Mouse (Mus musculus): Measurements from ENCODE around the gene Tax1bp3. TPM values are rescaled to one million over a fixed set of nuclear protein-coding genes. Genes with fewer than 3 reads are reported as not detected.

Gene Tax1bp3
- total RNA-seq, 4 experiments from 2014 or later: 7.9 to 13.1 (median 10.5) TPM

- DNase-seq (ENCODE audit: low spot score in 2 of 2): no peak
Observed at GRCm38 (mm10) chr11:73175612-73176011, 1.3 kb upstream of the Tax1bp3 start.

GRCm38 (mm10) chr11:73176186-73176585 is 697 bp upstream of the Tax1bp3 start:
- DNase-seq (ENCODE audit: low spot score in 2 of 2): no peak

- DNase-seq (ENCODE audit: low spot score in 2 of 2): no peak
Observed at GRCm38 (mm10) chr11:73177509-73177875, 609 bp downstream of the Tax1bp3 start.

GRCm38 (mm10) chr11:73177895-73178294 is 1.0 kb downstream of the Tax1bp3 start:
- no peak for DNase-seq (ENCODE audit: low spot score in 2 of 2)

DNA sequence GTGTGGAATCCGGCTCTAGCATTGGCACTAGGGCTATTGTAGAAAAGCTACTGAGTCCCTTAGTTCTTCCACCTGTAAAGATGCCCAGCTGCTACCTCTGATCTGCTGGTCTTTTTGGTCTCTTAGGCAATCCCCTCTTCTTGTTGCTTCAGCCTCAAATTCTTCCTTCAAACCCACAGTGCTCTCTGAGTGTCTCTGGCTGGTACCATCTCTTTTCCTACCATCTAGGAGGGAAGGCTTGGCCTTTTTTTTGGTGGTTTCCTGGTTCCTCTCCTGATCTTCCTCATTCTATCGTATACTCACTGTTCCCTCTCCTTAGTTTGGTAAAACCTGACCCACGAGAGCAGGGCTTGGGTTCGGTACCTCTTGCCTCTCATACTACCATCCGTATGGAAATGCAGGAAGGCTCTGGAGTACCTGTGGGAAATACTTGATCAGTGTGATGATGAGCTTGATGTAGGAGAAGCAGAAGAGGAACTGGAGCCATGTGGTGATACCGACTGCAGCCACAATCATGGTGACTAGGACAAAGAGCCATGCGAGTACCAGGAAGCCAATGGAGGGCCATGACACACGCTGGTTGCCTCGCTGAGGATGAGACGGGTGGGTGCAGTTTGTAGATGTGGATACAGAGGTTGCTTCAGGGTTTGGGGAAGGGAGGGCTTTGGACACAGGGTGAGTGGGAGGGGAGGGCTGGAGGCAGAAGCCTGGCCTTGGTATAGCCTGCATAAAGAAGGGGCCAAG is 9.2 kb downstream of the Tax1bp3 start:
- no peak for DNase-seq (ENCODE audit: low spot score in 2 of 2)

GRCm38 (mm10) chr11:73187231-73187630 is 10.3 kb downstream of the Tax1bp3 start:
- no peak for DNase-seq (ENCODE audit: low spot score in 2 of 2)

- DNase-seq (ENCODE audit: low spot score in 2 of 2): no peak
Observed at GRCm38 (mm10) chr11:73193047-73193446, 16.2 kb downstream of the Tax1bp3 start.

DNA sequence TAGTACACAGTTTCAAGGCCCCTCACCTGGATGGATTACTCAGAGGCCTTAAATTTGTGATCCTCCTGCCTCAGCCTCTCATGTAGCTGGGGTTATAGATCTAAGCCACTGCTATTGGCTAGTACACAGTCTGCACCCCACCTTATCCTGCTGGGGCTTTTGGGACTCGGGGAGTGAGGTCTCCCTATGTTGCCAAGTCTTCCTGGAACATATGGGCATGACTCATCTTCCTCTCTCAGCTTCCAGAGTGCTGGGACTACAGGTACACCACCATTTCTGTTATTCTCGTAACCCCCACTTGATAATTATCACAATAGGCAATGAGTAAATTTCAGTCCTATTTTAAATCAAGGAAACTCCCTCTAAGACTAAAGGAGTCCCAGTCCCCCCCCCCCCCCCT is 17.6 kb downstream of the Tax1bp3 start:
- no peak for DNase-seq (ENCODE audit: low spot score in 2 of 2)

GRCm38 (mm10) chr11:73198190-73198589 is 21.3 kb downstream of the Tax1bp3 start:
- no peak for DNase-seq (ENCODE audit: low spot score in 2 of 2)

GRCm38 (mm10) chr11:73198603-73199229 is 21.8 kb downstream of the Tax1bp3 start, which contains the start of gene Ctns:
Ctns (minus strand) TSS chr11:73199042.
- DNase-seq (ENCODE audit: low spot score in 2 of 2): peak; percentile 87 to 89

- peak; percentile 95 to 96 for DNase-seq (ENCODE audit: low spot score in 2 of 2)
Observed at GRCm38 (mm10) chr11:73199230-73199712, 22.4 kb downstream of the Tax1bp3 start, which contains the start of gene Shpk. Shpk (plus strand) TSS chr11:73199460.

- no peak for DNase-seq (ENCODE audit: low spot score in 2 of 2)
Observed at GRCm38 (mm10) chr11:73199879-73200278, 23.0 kb downstream of the Tax1bp3 start.

DNA sequence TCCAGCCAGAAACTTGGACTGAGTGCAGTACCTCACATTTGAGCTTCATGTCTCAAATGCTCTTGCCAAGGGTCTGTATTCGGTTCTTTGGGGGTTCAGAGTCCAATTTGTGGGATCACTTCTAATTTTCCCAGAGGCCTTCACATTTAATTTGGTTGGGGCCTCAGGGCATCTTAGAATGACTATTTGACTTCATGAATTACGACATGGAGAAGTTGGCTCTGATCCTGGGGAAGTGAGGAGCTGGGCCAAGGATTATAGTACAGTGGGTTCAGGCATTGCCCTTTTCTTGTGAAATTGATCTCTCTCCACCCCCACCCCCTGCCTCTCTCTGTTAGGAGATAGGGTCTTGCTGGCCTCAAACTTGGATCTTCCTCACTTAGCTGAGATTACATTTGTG is 24.1 kb downstream of the Tax1bp3 start:
- no peak for DNase-seq (ENCODE audit: low spot score in 2 of 2)

- DNase-seq (ENCODE audit: low spot score in 2 of 2): no peak
Observed at GRCm38 (mm10) chr11:73201597-73201996, 24.7 kb downstream of the Tax1bp3 start.

- no peak for DNase-seq (ENCODE audit: low spot score in 2 of 2)
Observed at GRCm38 (mm10) chr11:73203895-73204294, 27.0 kb downstream of the Tax1bp3 start.

GRCm38 (mm10) chr11:73205194-73205593 is 28.3 kb downstream of the Tax1bp3 start:
- no peak for DNase-seq (ENCODE audit: low spot score in 2 of 2)

- DNase-seq (ENCODE audit: low spot score in 2 of 2): no peak
Observed at GRCm38 (mm10) chr11:73207621-73208020, 30.7 kb downstream of the Tax1bp3 start.

DNA sequence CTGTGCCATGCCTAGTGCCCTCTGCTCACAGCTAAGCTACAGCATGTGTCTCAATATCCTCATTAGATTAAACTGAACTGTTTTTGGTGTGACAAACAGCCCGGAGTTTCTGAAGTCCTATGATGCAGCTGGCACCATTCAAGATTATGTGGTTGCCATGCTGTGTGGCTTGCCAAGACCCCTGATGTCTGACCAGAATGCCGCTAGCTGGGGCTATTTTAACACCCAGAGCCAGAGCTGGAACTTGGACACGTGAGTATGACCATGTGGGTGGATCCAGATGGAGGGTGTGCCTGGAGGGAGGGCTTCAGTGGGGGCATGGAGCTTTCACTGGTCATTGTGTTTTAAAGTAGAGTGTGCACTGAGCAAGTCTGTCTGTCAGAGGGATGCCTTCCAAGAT is 37.1 kb downstream of the Tax1bp3 start:
- no peak for DNase-seq (ENCODE audit: low spot score in 2 of 2)

- DNase-seq (ENCODE audit: low spot score in 2 of 2): no peak
Observed at GRCm38 (mm10) chr11:73219671-73220070, 42.8 kb downstream of the Tax1bp3 start.

- no peak for DNase-seq (ENCODE audit: low spot score in 2 of 2)
Observed at GRCm38 (mm10) chr11:73220651-73221050, 43.8 kb downstream of the Tax1bp3 start.

GRCm38 (mm10) chr11:73222846-73223245 is 46.0 kb downstream of the Tax1bp3 start:
- DNase-seq (ENCODE audit: low spot score in 2 of 2): no peak

DNA sequence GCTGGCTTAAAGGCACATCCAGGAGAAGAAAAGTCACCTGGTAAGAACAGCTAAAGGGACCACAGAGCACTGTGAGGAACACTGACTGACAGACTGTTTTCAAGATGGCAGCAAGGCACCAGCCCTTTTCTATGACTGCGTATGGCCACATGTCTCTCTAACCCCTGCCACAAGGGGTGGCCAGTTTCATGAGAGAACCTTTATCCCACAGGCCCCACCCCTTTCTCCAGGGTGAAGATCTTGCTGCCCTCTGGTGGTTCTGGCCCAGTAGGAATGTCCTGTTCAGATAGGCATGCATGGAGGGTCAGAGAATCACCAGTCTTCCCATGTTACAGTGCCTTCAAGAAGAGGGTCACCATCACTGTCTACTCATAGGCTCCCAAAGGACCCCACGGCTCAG is 47.1 kb downstream of the Tax1bp3 start:
- no peak for DNase-seq (ENCODE audit: low spot score in 2 of 2)

DNA sequence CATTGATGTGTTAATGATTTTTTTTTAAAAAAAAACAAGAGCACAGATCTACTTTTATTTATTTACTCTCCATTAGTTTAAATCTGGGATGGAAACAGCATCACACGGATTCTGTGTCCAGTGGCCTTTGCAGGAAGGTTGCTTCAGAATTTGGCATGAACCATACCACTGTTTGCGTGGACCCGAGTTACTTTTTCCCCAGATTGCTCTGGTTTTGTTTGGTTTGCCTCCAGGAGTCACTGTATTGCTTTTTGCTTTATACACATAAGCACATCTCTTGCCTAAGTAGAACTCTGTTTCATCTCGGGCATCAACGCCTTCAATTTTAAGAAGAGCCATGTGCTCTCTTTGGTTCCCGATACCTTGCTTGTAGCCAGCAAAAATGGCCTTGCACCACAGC is 49.0 kb downstream of the Tax1bp3 start:
- DNase-seq (ENCODE audit: low spot score in 2 of 2): no peak

Measured in layer of hippocampus, adult 8-10 months (tissue).